Mouse (Mus musculus): ENCODE data around the gene Hacd3. TPM values are rescaled to one million over a fixed set of nuclear protein-coding genes. Genes with fewer than 3 reads are reported as not detected.

Hacd3 gene
- polyA plus RNA-seq (2015; fragmentation: Nextera tagmentation; extraction: Ambion mirVana), result 46.2 and 53.0 TPM in 2 replicates

DNA sequence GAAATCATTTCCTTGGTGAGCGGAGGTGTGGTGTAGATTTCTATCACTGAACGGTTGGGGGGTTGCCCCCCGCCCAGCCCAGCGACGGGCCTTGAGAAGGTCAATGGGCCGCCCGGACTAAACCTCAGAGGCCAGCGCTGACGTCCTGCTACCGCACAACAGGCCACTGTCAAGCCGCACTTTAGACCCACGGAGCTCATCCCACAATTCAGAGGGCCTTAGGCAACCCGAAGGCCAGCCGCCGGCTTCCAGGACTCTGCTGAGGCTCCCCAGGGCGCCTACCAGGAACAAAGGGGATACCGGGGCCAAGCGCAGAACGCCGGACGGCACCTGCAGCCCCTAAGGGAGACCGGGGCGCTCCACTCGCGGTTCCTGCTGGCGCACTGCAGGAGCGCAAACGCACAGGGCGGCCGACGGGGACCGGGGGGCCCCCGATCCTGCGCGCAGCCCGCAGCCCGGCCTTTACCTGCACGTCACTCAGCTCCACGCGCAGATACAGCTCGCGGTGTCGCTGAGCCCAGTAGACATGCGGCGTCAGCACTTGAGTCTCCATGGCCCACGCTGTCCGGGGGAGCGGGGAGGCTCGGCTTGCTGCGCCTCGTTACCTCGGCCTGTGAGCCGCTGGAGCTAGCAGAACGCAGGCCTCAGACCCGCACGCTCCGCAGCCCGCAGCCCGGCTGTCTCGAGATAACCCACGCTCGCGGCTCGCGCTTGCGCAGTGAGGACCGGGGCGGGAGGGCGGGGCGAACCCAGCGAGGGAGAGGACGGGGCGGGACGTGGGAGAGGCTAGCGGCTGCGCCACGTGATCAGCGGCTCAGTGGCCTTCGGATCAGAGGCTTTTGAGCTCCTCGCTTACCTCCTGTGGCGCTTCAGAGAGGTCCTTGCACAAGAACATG lies at the start of gene Hacd3:
TSS of gene Hacd3 (minus strand) at position 703 of the 896 bp plus-strand sequence.
- peak within 1 kb of the TSS; percentile 88 for H3K4me3 ChIP-seq
- no peaks in the 10 kb centered on the region for H3K36me3 ChIP-seq
- WGBS, result under 1% methylated on average over 81 of the region's 81 CpGs
- H3K4me1 ChIP-seq (replicated peaks), result peaks cover 31% of the 10 kb centered on the region
- peak within 1 kb of the TSS; percentile 80 for H3K4me2 ChIP-seq
- peak; percentile 94 for ATAC-seq (replicated peaks; ENCODE audit: insufficient number of reproducible peaks, insufficient read depth, low FRiP score, low read depth)
- H3K27ac ChIP-seq, result peak within 1 kb of the TSS; percentile 84
- H3K27me3 ChIP-seq, result no peaks in the 10 kb centered on the region
- no peaks in the 10 kb centered on the region for H3K9me3 ChIP-seq (replicated peaks)
- peak within 1 kb of the TSS; percentile 91 for H3K9ac ChIP-seq

GRCm38 (mm10) chr9:65070587-65070986 lies 49.1 kb upstream of the Hacd3 start:
- H3K9me3 ChIP-seq (replicated peaks), result no peaks in the 10 kb centered on the region
- no peak overlapping the region for H3K27ac ChIP-seq
- no peak overlapping the region for H3K4me3 ChIP-seq
- no peak for ATAC-seq (replicated peaks; ENCODE audit: insufficient number of reproducible peaks, insufficient read depth, low FRiP score, low read depth)
- no peak overlapping the region for H3K9ac ChIP-seq
- H3K36me3 ChIP-seq, result peaks cover 63% of the 10 kb centered on the region
- 79% methylated on average over 3 of the region's 3 CpGs for WGBS
- H3K4me2 ChIP-seq, result no peak overlapping the region
- H3K4me1 ChIP-seq (replicated peaks), result no peaks in the 10 kb centered on the region
- H3K27me3 ChIP-seq, result no peaks in the 10 kb centered on the region

DNA sequence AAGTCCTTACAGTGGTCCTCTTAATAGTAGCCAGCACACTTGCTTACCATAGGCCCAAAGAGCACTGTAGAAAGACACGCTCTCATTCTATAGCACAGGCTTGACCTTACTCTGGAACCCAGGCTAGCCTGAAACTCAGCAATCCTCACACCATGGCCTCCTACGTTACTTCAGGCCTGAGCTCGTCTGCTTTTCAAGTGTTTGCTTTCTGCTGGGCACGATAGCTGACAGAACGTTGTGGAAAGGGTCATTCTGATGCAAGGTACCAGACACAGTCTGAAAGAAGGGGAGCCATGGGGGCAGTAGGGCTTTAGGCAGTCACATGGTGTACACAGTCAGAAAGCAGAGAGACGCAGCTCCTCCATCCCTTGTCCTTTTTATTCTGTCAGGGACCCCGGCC lies 42.8 kb upstream of the Hacd3 start:
- H3K9me3 ChIP-seq (replicated peaks), result no peaks in the 10 kb centered on the region
- peaks cover 72% of the 10 kb centered on the region for H3K36me3 ChIP-seq
- no peak overlapping the region for H3K27ac ChIP-seq
- H3K4me3 ChIP-seq, result no peak overlapping the region
- no peaks in the 10 kb centered on the region for H3K27me3 ChIP-seq
- H3K4me1 ChIP-seq (replicated peaks), result no peaks in the 10 kb centered on the region
- no peak for ATAC-seq (replicated peaks; ENCODE audit: insufficient number of reproducible peaks, insufficient read depth, low FRiP score, low read depth)
- WGBS, result 91% methylated on average over 7 of the region's 7 CpGs
- no peak overlapping the region for H3K4me2 ChIP-seq
- no peak overlapping the region for H3K9ac ChIP-seq

DNA sequence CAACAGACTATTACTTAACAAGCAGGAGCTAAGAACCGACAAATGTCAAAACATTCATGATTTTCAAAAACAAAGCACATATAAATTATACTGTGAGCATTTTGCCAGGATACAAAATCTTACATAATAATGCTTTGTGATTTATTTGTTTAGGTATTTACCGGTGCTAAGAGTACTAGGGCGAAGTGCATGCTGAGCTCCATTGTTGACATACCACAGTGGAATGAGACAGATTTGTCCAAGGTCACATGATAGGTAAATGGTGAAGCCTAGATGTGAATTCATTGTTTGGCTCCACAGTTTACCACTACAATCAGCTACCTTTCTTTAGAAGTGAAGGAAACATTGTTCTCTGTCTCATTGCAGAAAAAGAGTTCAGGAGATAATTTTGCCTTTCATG lies 29.5 kb upstream of the Hacd3 start:
- 92% methylated on average over 3 of the region's 3 CpGs for WGBS

GRCm38 (mm10) chr9:65049422-65049821 lies 27.9 kb upstream of the Hacd3 start:
- no peaks in the 10 kb centered on the region for H3K4me1 ChIP-seq (replicated peaks)
- 86% methylated on average over 5 of the region's 5 CpGs for WGBS
- H3K9ac ChIP-seq, result no peak overlapping the region
- ATAC-seq (replicated peaks; ENCODE audit: insufficient number of reproducible peaks, insufficient read depth, low FRiP score, low read depth), result no peak
- no peaks in the 10 kb centered on the region for H3K9me3 ChIP-seq (replicated peaks)
- no peak overlapping the region for H3K4me2 ChIP-seq
- H3K36me3 ChIP-seq, result peaks cover 90% of the 10 kb centered on the region
- no peak overlapping the region for H3K27ac ChIP-seq
- H3K4me3 ChIP-seq, result no peak overlapping the region
- H3K27me3 ChIP-seq, result no peaks in the 10 kb centered on the region

More for the DNA sequence above, 29.5 kb upstream of the Hacd3 start:
- Histone ChIP-seq H3K9me3 (replicated peaks) (no peaks in the 10 kb centered on the region), H3K27ac (no peak overlapping the region), H3K4me1 (replicated peaks) (no peaks in the 10 kb centered on the region), H3K4me2 (no peak overlapping the region), H3K4me3 (no peak overlapping the region), H3K9ac (no peak overlapping the region), H3K27me3 (no peaks in the 10 kb centered on the region), H3K36me3 (peaks cover 91% of the 10 kb centered on the region)
- ATAC-seq (replicated peaks; ENCODE audit: insufficient number of reproducible peaks, insufficient read depth, low FRiP score, low read depth), result no peak

GRCm38 (mm10) chr9:65046993-65047392 lies 25.5 kb upstream of the Hacd3 start:
- Histone ChIP-seq H3K27me3 (no peaks in the 10 kb centered on the region), H3K27ac (no peak overlapping the region), H3K9me3 (replicated peaks) (no peaks in the 10 kb centered on the region), H3K4me3 (no peak overlapping the region), H3K4me2 (no peak overlapping the region), H3K4me1 (replicated peaks) (no peaks in the 10 kb centered on the region), H3K36me3 (peaks cover 88% of the 10 kb centered on the region), H3K9ac (no peak overlapping the region)
- ATAC-seq (replicated peaks; ENCODE audit: insufficient number of reproducible peaks, insufficient read depth, low FRiP score, low read depth), result no peak
- 86% methylated on average over 1 of the region's 1 CpGs for WGBS

DNA sequence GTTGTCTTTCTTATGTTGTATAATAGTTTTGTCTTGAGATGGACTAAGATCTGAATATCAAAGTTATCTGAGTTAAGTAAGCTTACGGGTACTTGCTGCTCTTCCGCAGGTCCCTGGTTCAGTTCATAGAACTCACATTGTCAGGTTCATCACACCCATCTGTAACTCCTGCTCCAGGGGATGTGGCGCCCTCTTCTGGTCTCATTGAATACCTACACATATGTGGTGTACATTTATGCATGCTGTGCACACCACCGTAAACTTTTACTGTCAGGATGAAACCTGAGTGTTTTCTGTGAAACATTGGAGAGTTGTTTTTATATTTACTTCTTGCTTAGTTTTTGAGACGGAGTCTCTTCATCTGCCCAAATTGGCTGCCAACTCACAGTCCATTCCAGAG lies 19.9 kb upstream of the Hacd3 start:
- Histone ChIP-seq H3K4me1 (replicated peaks) (0 out of 2 replicates have a peak, but pooled peaks cover 3% of the 10 kb centered on the region), H3K4me3 (no peak overlapping the region), H3K4me2 (no peak overlapping the region), H3K9ac (no peak overlapping the region), H3K36me3 (peaks cover 85% of the 10 kb centered on the region), H3K9me3 (replicated peaks) (no peaks in the 10 kb centered on the region), H3K27me3 (no peaks in the 10 kb centered on the region), H3K27ac (no peak overlapping the region)
- 94% methylated on average over 5 of the region's 5 CpGs for WGBS
- ATAC-seq (replicated peaks; ENCODE audit: insufficient number of reproducible peaks, insufficient read depth, low FRiP score, low read depth), result no peak

GRCm38 (mm10) chr9:65036861-65037260 lies 15.4 kb upstream of the Hacd3 start:
- H3K4me3 ChIP-seq, result no peak overlapping the region
- H3K27ac ChIP-seq, result peak overlapping the region; percentile 27; the same call in 1 of the 2 replicates
- no peak for ATAC-seq (replicated peaks; ENCODE audit: insufficient number of reproducible peaks, insufficient read depth, low FRiP score, low read depth)
- no peak overlapping the region for H3K4me2 ChIP-seq
- no peaks in the 10 kb centered on the region for H3K27me3 ChIP-seq
- H3K9me3 ChIP-seq (replicated peaks), result no peaks in the 10 kb centered on the region
- peaks cover 54% of the 10 kb centered on the region for H3K36me3 ChIP-seq
- 79% methylated on average over 8 of the region's 8 CpGs for WGBS
- peaks cover 13% of the 10 kb centered on the region for H3K4me1 ChIP-seq (replicated peaks)
- H3K9ac ChIP-seq, result no peak overlapping the region

DNA sequence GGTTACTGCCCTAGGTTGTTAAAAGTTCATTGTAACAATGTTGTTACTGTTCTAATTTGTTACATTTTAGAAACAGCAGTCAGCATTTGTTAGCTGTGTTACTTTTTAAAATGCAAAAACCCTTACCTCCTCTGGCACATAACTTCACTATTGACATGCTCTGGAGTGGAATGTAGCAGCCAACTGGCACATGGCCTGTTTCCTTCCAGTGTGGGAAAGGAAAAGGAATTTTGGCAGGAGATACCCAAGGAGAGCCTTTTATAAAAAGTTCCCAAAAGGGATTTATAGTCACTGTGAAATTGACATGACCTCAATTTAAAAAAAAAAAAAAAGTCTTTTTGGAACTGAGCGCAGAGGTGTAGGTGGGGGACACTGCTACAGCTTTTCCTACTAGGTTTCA lies 15.0 kb upstream of the Hacd3 start:
- 91% methylated on average over 1 of the region's 1 CpGs for WGBS
- no peak for ATAC-seq (replicated peaks; ENCODE audit: insufficient number of reproducible peaks, insufficient read depth, low FRiP score, low read depth)
- no peak overlapping the region for H3K9ac ChIP-seq
- no peak overlapping the region for H3K4me3 ChIP-seq
- H3K4me2 ChIP-seq, result no peak overlapping the region
- H3K36me3 ChIP-seq, result peaks cover 49% of the 10 kb centered on the region
- H3K9me3 ChIP-seq (replicated peaks), result no peaks in the 10 kb centered on the region
- no peaks in the 10 kb centered on the region for H3K27me3 ChIP-seq
- no peak overlapping the region; the same call in 1 of the 2 replicates for H3K27ac ChIP-seq
- H3K4me1 ChIP-seq (replicated peaks), result peaks cover 14% of the 10 kb centered on the region

- H3K36me3 ChIP-seq, result peaks cover 11% of the 10 kb centered on the region; the same call in 1 of the 2 replicates
- peak within 1 kb of the TSS; percentile 76 for H3K4me2 ChIP-seq
- no peaks in the 10 kb centered on the region for H3K9me3 ChIP-seq (replicated peaks)
- peak; percentile 93 for ATAC-seq (replicated peaks; ENCODE audit: insufficient number of reproducible peaks, insufficient read depth, low FRiP score, low read depth)
- peak within 1 kb of the TSS; percentile 95 for H3K9ac ChIP-seq
- H3K27ac ChIP-seq, result peak within 1 kb of the TSS; percentile 92
- WGBS, result under 1% methylated on average over 81 of the region's 85 CpGs
- peaks cover 14% of the 10 kb centered on the region for H3K4me1 ChIP-seq (replicated peaks)
- H3K27me3 ChIP-seq, result no peaks in the 10 kb centered on the region
- H3K4me3 ChIP-seq, result peak within 1 kb of the TSS; percentile 75
These were observed 11.0 kb upstream of the Hacd3 start, which contains the start of gene Dpp8 for GRCm38 (mm10) chr9:65032269-65033108. Dpp8 (plus strand) TSS chr9:65032414.

- Histone ChIP-seq H3K36me3 (peaks cover 6% of the 10 kb centered on the region; the same call in 1 of the 2 replicates), H3K4me2 (peak overlapping the region; percentile 50), H3K9ac (peak overlapping the region; percentile 95; the same call in 1 of the 2 replicates), H3K27me3 (no peaks in the 10 kb centered on the region), H3K4me3 (peak overlapping the region; percentile 75), H3K27ac (no peak overlapping the region; the same call in 1 of the 2 replicates), H3K9me3 (replicated peaks) (no peaks in the 10 kb centered on the region), H3K4me1 (replicated peaks) (peaks cover 14% of the 10 kb centered on the region)
- no peak for ATAC-seq (replicated peaks; ENCODE audit: insufficient number of reproducible peaks, insufficient read depth, low FRiP score, low read depth)
- whole genome bisulfite sequencing, result 32% methylated on average over 4 of the region's 4 CpGs
These were observed 10.4 kb upstream of the Hacd3 start for GRCm38 (mm10) chr9:65031894-65032268.

Measured in heart, embryonic 15.5 days (tissue).